Mouse (Mus musculus): ENCODE measurements around the gene Auts2. TPM values are rescaled to one million over a fixed set of nuclear protein-coding genes. Genes with fewer than 3 reads are reported as not detected.

The Auts2 gene
- total and polyA plus RNA-seq, 3 experiments, result 16.9 to 35.7 (median 28.1) TPM

GRCm38 (mm10) chr5:131449181-131449868 is 1093.8 kb downstream of the Auts2 start:
- no peak overlapping the region for H3K27ac ChIP-seq
- DNase-seq, result no peak
- no peaks in the 10 kb centered on the region for H3K4me1 ChIP-seq (ENCODE audit: control insufficient read depth, insufficient read depth, low read length)
- intact Hi-C loops (cut with DNase I), result no loop called here
- H3K79me2 ChIP-seq (replicated peaks; ENCODE audit: control insufficient read depth, insufficient read depth, low read length), result no peaks in the 10 kb centered on the region
- 93% methylated on average over 7 of the region's 7 CpGs for WGBS
- no peaks in the 10 kb centered on the region for H3K27me3 ChIP-seq (ENCODE audit: control insufficient read depth, insufficient read depth, low read length)
- H3K36me3 ChIP-seq (ENCODE audit: control insufficient read depth, insufficient read depth, low read length), result 0 out of 2 replicates have a peak, but pooled peaks cover 2% of the 10 kb centered on the region
- no peak for TF ChIP-seq POLR2A (IDR thresholded peaks at IDR 0.05; ENCODE audit: insufficient read depth, low read depth, low read length)
- TF ChIP-seq CTCF (IDR thresholded peaks at IDR 0.05), result no peak
- TF ChIP-seq EP300 (IDR thresholded peaks at IDR 0.05; ENCODE audit: insufficient read depth, low read depth, low read length), result no peak
- H3K4me3 ChIP-seq, result no peak overlapping the region
- no peak overlapping the region for H3K9ac ChIP-seq (ENCODE audit: low read depth, low read length)

GRCm38 (mm10) chr5:131435239-131435876 is 1107.8 kb downstream of the Auts2 start:
- intact Hi-C loops (cut with DNase I), result no loop called here
- 85% methylated on average over 10 of the region's 10 CpGs for WGBS
- no peak overlapping the region for H3K27ac ChIP-seq
- no peaks in the 10 kb centered on the region for H3K27me3 ChIP-seq (ENCODE audit: control insufficient read depth, insufficient read depth, low read length)
- H3K4me3 ChIP-seq, result no peak overlapping the region
- H3K4me1 ChIP-seq (ENCODE audit: control insufficient read depth, insufficient read depth, low read length), result no peaks in the 10 kb centered on the region
- no peak overlapping the region for H3K9ac ChIP-seq (ENCODE audit: low read depth, low read length)
- no peak for DNase-seq
- no peaks in the 10 kb centered on the region for H3K79me2 ChIP-seq (replicated peaks; ENCODE audit: control insufficient read depth, insufficient read depth, low read length)
- TF ChIP-seq CTCF (IDR thresholded peaks at IDR 0.05) (no peak), EP300 (IDR thresholded peaks at IDR 0.05; ENCODE audit: insufficient read depth, low read depth, low read length) (no peak), POLR2A (IDR thresholded peaks at IDR 0.05; ENCODE audit: insufficient read depth, low read depth, low read length) (no peak)
- H3K36me3 ChIP-seq (ENCODE audit: control insufficient read depth, insufficient read depth, low read length), result no peaks in the 10 kb centered on the region

GRCm38 (mm10) chr5:131433291-131433690 is 1109.9 kb downstream of the Auts2 start:
- Histone ChIP-seq H3K36me3 (ENCODE audit: control insufficient read depth, insufficient read depth, low read length) (no peaks in the 10 kb centered on the region), H3K9ac (ENCODE audit: low read depth, low read length) (no peak overlapping the region), H3K27me3 (ENCODE audit: control insufficient read depth, insufficient read depth, low read length) (no peaks in the 10 kb centered on the region), H3K4me1 (ENCODE audit: control insufficient read depth, insufficient read depth, low read length) (no peaks in the 10 kb centered on the region), H3K4me3 (no peak overlapping the region), H3K27ac (no peak overlapping the region), H3K79me2 (replicated peaks; ENCODE audit: control insufficient read depth, insufficient read depth, low read length) (no peaks in the 10 kb centered on the region)
- 78% methylated on average over 4 of the region's 4 CpGs for WGBS
- TF ChIP-seq EP300 (IDR thresholded peaks at IDR 0.05; ENCODE audit: insufficient read depth, low read depth, low read length), result no peak
- intact Hi-C loops (cut with DNase I), result no loop called here
- no peak for DNase-seq

- no peaks in the 10 kb centered on the region for H3K36me3 ChIP-seq (ENCODE audit: control insufficient read depth, insufficient read depth, low read length)
- 74% methylated on average over 7 of the region's 7 CpGs for WGBS
- DNase-seq, result no peak
- no peaks in the 10 kb centered on the region for H3K27me3 ChIP-seq (ENCODE audit: control insufficient read depth, insufficient read depth, low read length)
- H3K9ac ChIP-seq (ENCODE audit: low read depth, low read length), result no peak overlapping the region
- no peak overlapping the region for H3K27ac ChIP-seq
- no peak for TF ChIP-seq POLR2A (IDR thresholded peaks at IDR 0.05; ENCODE audit: insufficient read depth, low read depth, low read length)
- no peak for TF ChIP-seq EP300 (IDR thresholded peaks at IDR 0.05; ENCODE audit: insufficient read depth, low read depth, low read length)
- TF ChIP-seq CTCF (IDR thresholded peaks at IDR 0.05), result no peak
- no peak overlapping the region for H3K4me3 ChIP-seq
- no peaks in the 10 kb centered on the region for H3K79me2 ChIP-seq (replicated peaks; ENCODE audit: control insufficient read depth, insufficient read depth, low read length)
- H3K4me1 ChIP-seq (ENCODE audit: control insufficient read depth, insufficient read depth, low read length), result no peaks in the 10 kb centered on the region
- intact Hi-C loops (cut with DNase I), result no loop called here
Measured at GRCm38 (mm10) chr5:131431896-131432295, 1111.2 kb downstream of the Auts2 start.

DNA sequence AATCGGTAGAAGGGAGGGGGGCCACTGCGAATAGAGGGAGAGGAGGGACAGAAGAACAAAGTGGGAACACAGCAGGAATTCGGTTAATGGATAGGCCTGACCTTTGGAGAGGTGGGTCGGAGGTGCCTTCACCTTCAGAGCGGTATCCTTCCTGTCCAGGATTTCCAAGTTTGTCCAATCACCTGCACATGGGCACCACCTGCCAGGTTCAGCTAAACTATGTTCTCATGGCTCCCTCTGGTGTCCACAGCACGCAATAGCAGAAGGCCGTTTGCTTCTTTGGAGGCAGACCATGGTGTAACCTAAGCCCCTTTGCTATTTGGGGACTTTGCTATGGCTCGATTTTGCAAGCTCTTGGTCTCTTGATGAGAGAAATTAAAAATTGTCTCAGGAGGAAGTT is 1113.0 kb downstream of the Auts2 start:
- intact Hi-C loops (cut with DNase I), result no loop called here

GRCm38 (mm10) chr5:131429563-131429962 is 1113.6 kb downstream of the Auts2 start:
- Histone ChIP-seq H3K4me3 (no peak overlapping the region), H3K27me3 (ENCODE audit: control insufficient read depth, insufficient read depth, low read length) (no peaks in the 10 kb centered on the region), H3K9ac (ENCODE audit: low read depth, low read length) (no peak overlapping the region), H3K27ac (no peak overlapping the region), H3K36me3 (ENCODE audit: control insufficient read depth, insufficient read depth, low read length) (no peaks in the 10 kb centered on the region), H3K4me1 (ENCODE audit: control insufficient read depth, insufficient read depth, low read length) (no peaks in the 10 kb centered on the region), H3K79me2 (replicated peaks; ENCODE audit: control insufficient read depth, insufficient read depth, low read length) (no peaks in the 10 kb centered on the region)
- no peak for DNase-seq
- TF ChIP-seq POLR2A (IDR thresholded peaks at IDR 0.05; ENCODE audit: insufficient read depth, low read depth, low read length) (no peak), CTCF (IDR thresholded peaks at IDR 0.05) (no peak), EP300 (IDR thresholded peaks at IDR 0.05; ENCODE audit: insufficient read depth, low read depth, low read length) (no peak)
- intact Hi-C loops (cut with DNase I), result loop anchor here (2.0 to 5.0 kb wide), 5 partner anchors 122 to 567 kb away; partner anchors contain the start of gene Galnt17
- 44% methylated on average over 6 of the region's 6 CpGs for WGBS

More for the DNA sequence above, 1113.0 kb downstream of the Auts2 start:
- Histone ChIP-seq H3K27me3 (ENCODE audit: control insufficient read depth, insufficient read depth, low read length) (no peaks in the 10 kb centered on the region), H3K36me3 (ENCODE audit: control insufficient read depth, insufficient read depth, low read length) (no peaks in the 10 kb centered on the region), H3K4me1 (ENCODE audit: control insufficient read depth, insufficient read depth, low read length) (no peaks in the 10 kb centered on the region), H3K79me2 (replicated peaks; ENCODE audit: control insufficient read depth, insufficient read depth, low read length) (no peaks in the 10 kb centered on the region), H3K9ac (ENCODE audit: low read depth, low read length) (no peak overlapping the region), H3K4me3 (no peak overlapping the region), H3K27ac (no peak overlapping the region)
- WGBS, result 16% methylated on average over 8 of the region's 8 CpGs
- TF ChIP-seq EP300 (IDR thresholded peaks at IDR 0.05; ENCODE audit: insufficient read depth, low read depth, low read length) (0 out of 2 replicates have a peak, but pooled peaks have one; percentile 35), CTCF (IDR thresholded peaks at IDR 0.05) (peak; percentile 91; the same call in 1 of the 2 replicates), POLR2A (IDR thresholded peaks at IDR 0.05; ENCODE audit: insufficient read depth, low read depth, low read length) (no peak)
- DNase-seq, result peak; percentile 17 to 48

All from heart, adult 2 months (tissue).